Mouse (Mus musculus) cerebellum, adult 9-11 months (tissue): Measurements from ENCODE around the gene Ift172.

Source experiments
- DNase-seq: peaks from one replicate; pipeline ENCODE4 v3.0.0; 2022

Gene Ift172

GRCm38 (mm10) chr5:31290521-31291360, at the start of gene Ift172:
Ift172 (minus strand) TSS chr5:31291116.
- peak; percentile 98 for DNase-seq

- peak; percentile 53 for DNase-seq
These were observed 37.3 kb upstream of the Ift172 start for GRCm38 (mm10) chr5:31328255-31328654.

GRCm38 (mm10) chr5:31326850-31327249, 35.9 kb upstream of the Ift172 start:
- DNase-seq, result no peak

GRCm38 (mm10) chr5:31324085-31324484, 33.2 kb upstream of the Ift172 start:
- no peak for DNase-seq

- no peak for DNase-seq
These were observed 31.9 kb upstream of the Ift172 start for GRCm38 (mm10) chr5:31322776-31323175.

GRCm38 (mm10) chr5:31312806-31313205, 21.9 kb upstream of the Ift172 start:
- no peak for DNase-seq

GRCm38 (mm10) chr5:31303093-31303492, 12.2 kb upstream of the Ift172 start:
- DNase-seq, result no peak

- no peak for DNase-seq
These were observed 10.9 kb upstream of the Ift172 start for GRCm38 (mm10) chr5:31301866-31302265.

- DNase-seq, result no peak
These were observed 7.6 kb upstream of the Ift172 start for GRCm38 (mm10) chr5:31298486-31298885.

GRCm38 (mm10) chr5:31297981-31298380, 7.1 kb upstream of the Ift172 start:
- DNase-seq, result no peak

GRCm38 (mm10) chr5:31297047-31297757, 6.3 kb upstream of the Ift172 start, which contains the start of gene Gckr:
Gckr (plus strand) TSS chr5:31297443.
- no peak for DNase-seq

- DNase-seq, result peak; percentile 73
These were observed 4.8 kb upstream of the Ift172 start, which contains the start of gene Fndc4 for GRCm38 (mm10) chr5:31295606-31296141. Fndc4 (minus strand) TSS chr5:31296080.

GRCm38 (mm10) chr5:31294964-31295605, 4.2 kb upstream of the Ift172 start:
- peak; percentile 44 for DNase-seq

GRCm38 (mm10) chr5:31291361-31291688, 409 bp upstream of the Ift172 start:
- no peak for DNase-seq

- DNase-seq, result no peak
These were observed 1.2 kb downstream of the Ift172 start for GRCm38 (mm10) chr5:31289626-31290230.

GRCm38 (mm10) chr5:31288655-31289054, 2.3 kb downstream of the Ift172 start:
- DNase-seq, result no peak

- no peak for DNase-seq
These were observed 2.7 kb downstream of the Ift172 start for GRCm38 (mm10) chr5:31288225-31288624.

GRCm38 (mm10) chr5:31279245-31279988, 11.5 kb downstream of the Ift172 start:
- DNase-seq, result no peak

- DNase-seq, result no peak
These were observed 17.9 kb downstream of the Ift172 start for GRCm38 (mm10) chr5:31273018-31273417.

- DNase-seq, result no peak
These were observed 23.2 kb downstream of the Ift172 start for GRCm38 (mm10) chr5:31267686-31268085.

GRCm38 (mm10) chr5:31266101-31266500, 24.8 kb downstream of the Ift172 start:
- no peak for DNase-seq

- DNase-seq, result no peak
These were observed 33.3 kb downstream of the Ift172 start for GRCm38 (mm10) chr5:31257616-31258015.
